Mouse (Mus musculus) embryonic facial prominence, embryonic 13.5 days (tissue): ENCODE measurements around the gene Pgm2. TPM values are rescaled to one million over a fixed set of nuclear protein-coding genes. Genes with fewer than 3 reads are reported as not detected.

Experiments used
- ATAC-seq: fragments of 200-750 bp; cut with Nextera tagmentation; 2 replicates; pipeline ENCODE4 v1.8.0; 2017; ENCODE audit warnings: low read depth; ENCODE audit not compliant: insufficient number of reproducible peaks, insufficient read depth, low FRiP score, low TSS enrichment
- H3K27ac ChIP-seq: fragments of 300-500 bp; sonication (generic); 2 replicates; pipeline ENCODE4 v1.5.1; 2015; ENCODE audit warnings: moderate library complexity, mild to moderate bottlenecking, inconsistent platforms
- H3K27me3 ChIP-seq: fragments of 300-500 bp; sonication (generic); 2 replicates; pipeline ENCODE4 v1.6.1; 2015; ENCODE audit warnings: mild to moderate bottlenecking, inconsistent platforms
- H3K36me3 ChIP-seq: fragments of 300-500 bp; sonication (generic); 2 replicates; pipeline ENCODE4 v1.6.1; 2015; ENCODE audit warnings: mild to moderate bottlenecking, inconsistent platforms
- H3K4me1 ChIP-seq: fragments of 300-500 bp; sonication (generic); 2 replicates; pipeline ENCODE4 v1.6.1; 2015; ENCODE audit warnings: inconsistent platforms
- H3K4me2 ChIP-seq: fragments of 300-500 bp; sonication (generic); 2 replicates; pipeline ENCODE4 v1.6.1; 2015; ENCODE audit warnings: moderate library complexity, mild to moderate bottlenecking, inconsistent platforms
- H3K4me3 ChIP-seq: fragments of 300-500 bp; sonication (generic); 2 replicates; pipeline ENCODE4 v1.5.1; 2015; ENCODE audit warnings: mild to moderate bottlenecking, inconsistent platforms
- H3K9ac ChIP-seq: fragments of 300-500 bp; sonication (generic); 2 replicates; pipeline ENCODE4 v1.6.1; 2015; ENCODE audit warnings: mild to moderate bottlenecking, inconsistent platforms
- H3K9me3 ChIP-seq: fragments of 300-500 bp; sonication (generic); 2 replicates; pipeline ENCODE4 v1.6.1; 2016; ENCODE audit warnings: inconsistent platforms
- WGBS: fragments of 180-500 bp; shearing (Covaris S2); methylation state at CpG from one replicate; pipeline ENCODE4 v1.1.7; 2015; ENCODE audit warnings: mixed read lengths; 5-methylcytosine and 5-hydroxymethylcytosine counted together
- polyA plus RNA-seq: library from polyadenylated mRNA; unstranded; fragments of >200 nt; fragmentation: Nextera tagmentation; extraction: Ambion mirVana; gene quantifications from 2 replicates; pipeline ENCODE4 v1.2.1, GENCODE M21; 2015

Pgm2 gene
- polyA plus RNA-seq, 1 experiment from 2014 or later = 32.0 TPM

- Histone ChIP-seq H3K27me3 (no peaks in the 10 kb centered on the region), H3K4me1 (peaks cover 5% of the 10 kb centered on the region; the same call in 1 of the 2 replicates), H3K4me3 (no peak overlapping the region), H3K4me2 (no peak overlapping the region; the same call in 1 of the 2 replicates), H3K36me3 (no peaks in the 10 kb centered on the region), H3K27ac (peak overlapping the region; percentile 73), H3K9ac (no peak overlapping the region), H3K9me3 (no peaks in the 10 kb centered on the region)
- WGBS = 22% methylated on average over 7 of the region's 7 CpGs
- peak; percentile 56; the same call in 1 of the 2 replicates for ATAC-seq
Observed at GRCm38 (mm10) chr5:64078740-64079461, 13.8 kb upstream of the Pgm2 start.

DNA sequence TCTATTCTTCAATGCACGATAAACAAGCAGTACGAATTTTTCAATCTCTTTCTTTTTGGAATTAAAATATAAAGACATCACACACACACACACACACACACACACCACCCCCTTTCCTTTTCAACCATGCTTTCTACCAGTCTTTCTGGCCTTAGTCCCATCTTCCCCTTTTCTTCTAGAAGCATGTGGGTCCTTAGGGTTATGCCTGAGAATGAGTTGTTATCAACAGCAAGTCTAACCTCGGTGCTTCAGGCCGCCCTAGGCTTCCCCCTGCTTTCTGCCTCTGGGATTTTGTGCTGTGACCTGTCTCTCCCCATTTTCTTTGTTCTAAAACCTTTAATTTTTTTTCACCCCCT is 13.3 kb upstream of the Pgm2 start:
- Histone ChIP-seq H3K4me2 (no peak overlapping the region; the same call in 1 of the 2 replicates), H3K9me3 (no peaks in the 10 kb centered on the region), H3K4me1 (peaks cover 5% of the 10 kb centered on the region; the same call in 1 of the 2 replicates), H3K27me3 (no peaks in the 10 kb centered on the region), H3K9ac (no peak overlapping the region), H3K4me3 (no peak overlapping the region), H3K27ac (peak overlapping the region; percentile 73), H3K36me3 (no peaks in the 10 kb centered on the region)
- 53% methylated on average over 4 of the region's 4 CpGs for WGBS
- no peak for ATAC-seq

DNA sequence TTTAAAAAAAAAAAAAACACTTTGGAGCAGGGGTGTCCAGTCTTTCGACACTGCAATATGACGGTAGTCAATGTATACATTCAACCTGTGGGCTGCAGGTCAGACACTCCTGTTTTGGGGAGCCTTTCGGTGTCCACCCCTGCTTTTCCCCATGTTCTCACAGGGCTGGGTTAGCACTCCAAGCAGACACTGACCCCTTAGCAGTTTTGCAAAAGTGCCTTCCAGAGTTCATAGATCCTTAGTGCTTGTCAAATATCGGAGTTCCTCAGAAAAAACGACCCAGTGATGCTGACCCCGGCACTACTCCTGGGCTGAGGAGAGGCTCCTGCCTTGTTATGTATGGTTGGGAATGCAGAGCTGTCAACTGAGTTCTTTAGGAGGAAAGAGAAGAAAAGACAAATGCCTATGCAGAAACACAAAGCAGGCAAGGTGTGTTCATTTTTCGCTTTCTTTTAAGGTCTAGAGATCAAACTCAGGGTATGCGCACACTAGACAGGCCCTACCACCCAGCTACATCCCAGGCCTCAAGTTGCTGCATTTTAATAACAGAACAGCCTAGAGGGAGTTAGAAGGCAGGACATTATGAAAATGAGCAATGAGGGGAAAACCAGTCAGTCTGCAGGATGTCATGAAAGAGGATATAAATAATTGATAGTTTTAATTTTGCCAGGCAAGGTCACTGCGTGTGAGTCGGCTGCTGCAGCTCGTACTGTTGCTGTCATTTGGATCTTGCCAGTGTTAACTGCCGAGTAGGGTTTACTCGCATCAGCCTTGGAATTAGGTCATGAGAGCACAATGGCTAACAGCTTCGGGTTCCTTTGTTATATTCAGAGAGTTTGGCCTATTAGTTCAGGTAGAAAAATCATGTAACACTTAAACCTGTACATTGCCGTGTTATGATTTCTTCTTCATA is 9.0 kb upstream of the Pgm2 start:
- H3K4me2 ChIP-seq = no peak overlapping the region
- H3K9me3 ChIP-seq = no peaks in the 10 kb centered on the region
- H3K9ac ChIP-seq = no peak overlapping the region
- no peak overlapping the region for H3K4me3 ChIP-seq
- WGBS = 84% methylated on average over 15 of the region's 15 CpGs
- no peak for ATAC-seq
- H3K27me3 ChIP-seq = no peaks in the 10 kb centered on the region
- H3K27ac ChIP-seq = no peak overlapping the region
- peaks cover under 1% of the 10 kb centered on the region; the same call in 1 of the 2 replicates for H3K4me1 ChIP-seq
- no peaks in the 10 kb centered on the region for H3K36me3 ChIP-seq

DNA sequence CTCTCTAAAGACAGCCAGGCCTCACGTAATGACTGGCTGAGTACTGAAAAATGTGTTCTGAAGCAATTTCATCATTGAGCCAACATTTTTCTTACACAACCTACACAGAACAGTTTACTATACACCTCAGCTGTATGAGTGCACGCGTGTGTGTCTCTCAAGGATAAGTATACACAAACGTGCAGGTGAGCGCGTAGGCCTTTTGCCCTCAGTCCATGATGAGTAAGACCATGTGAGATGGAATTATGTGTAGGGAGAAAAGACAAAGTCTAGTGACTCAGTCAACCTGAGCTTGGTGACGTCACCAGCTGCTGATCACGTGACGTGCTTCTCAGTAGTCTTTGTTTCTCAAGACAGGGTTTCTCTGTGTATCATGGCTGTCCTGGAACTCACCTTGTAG is 7.3 kb upstream of the Pgm2 start:
- Histone ChIP-seq H3K4me1 (no peaks in the 10 kb centered on the region), H3K27ac (no peak overlapping the region), H3K4me3 (no peak overlapping the region), H3K36me3 (no peaks in the 10 kb centered on the region), H3K9me3 (no peaks in the 10 kb centered on the region), H3K27me3 (no peaks in the 10 kb centered on the region), H3K9ac (no peak overlapping the region), H3K4me2 (no peak overlapping the region)
- no peak for ATAC-seq
- 93% methylated on average over 9 of the region's 9 CpGs for WGBS

GRCm38 (mm10) chr5:64088740-64089139 is 4.0 kb upstream of the Pgm2 start:
- no peak for ATAC-seq
- 90% methylated on average over 9 of the region's 9 CpGs for WGBS
- Histone ChIP-seq H3K4me2 (no peak overlapping the region), H3K36me3 (no peaks in the 10 kb centered on the region), H3K27me3 (no peaks in the 10 kb centered on the region), H3K27ac (no peak overlapping the region), H3K9me3 (no peaks in the 10 kb centered on the region), H3K9ac (no peak overlapping the region), H3K4me3 (no peak overlapping the region), H3K4me1 (0 out of 2 replicates have a peak, but pooled peaks cover 3% of the 10 kb centered on the region)

DNA sequence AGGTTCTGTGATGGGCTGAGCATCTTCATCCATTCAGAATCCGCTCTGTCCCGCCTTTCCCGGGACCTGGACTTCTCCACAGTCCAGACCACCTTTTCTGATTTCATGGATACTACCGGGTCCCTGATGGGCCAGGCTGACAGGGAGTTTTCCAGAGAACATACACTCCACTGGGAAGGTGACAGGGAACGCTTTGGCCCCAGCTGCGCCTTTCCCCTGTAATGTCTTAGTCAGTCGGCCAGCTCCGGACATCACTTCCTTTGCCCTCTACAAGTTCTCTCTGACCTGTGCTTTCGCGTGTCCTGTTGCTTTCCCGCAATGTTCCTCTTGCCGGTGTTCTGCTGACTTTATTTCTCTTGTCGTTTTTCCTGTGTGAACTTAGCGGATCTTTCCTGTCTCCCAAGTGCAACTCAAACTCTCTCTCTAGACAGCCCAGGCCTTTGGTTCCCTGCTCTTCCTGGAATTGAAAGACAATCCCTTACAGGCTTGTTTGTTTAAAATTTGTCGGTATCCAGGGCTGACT is 660 bp downstream of the Pgm2 start:
- Histone ChIP-seq H3K9ac (peak overlapping the region; percentile 83), H3K4me3 (peak overlapping the region; percentile 78), H3K27ac (peak overlapping the region; percentile 66), H3K27me3 (no peaks in the 10 kb centered on the region), H3K36me3 (peaks cover 15% of the 10 kb centered on the region), H3K9me3 (no peaks in the 10 kb centered on the region), H3K4me1 (peaks cover 20% of the 10 kb centered on the region), H3K4me2 (peak overlapping the region; percentile 88)
- ATAC-seq = no peak
- 2% methylated on average over 15 of the region's 15 CpGs for WGBS

DNA sequence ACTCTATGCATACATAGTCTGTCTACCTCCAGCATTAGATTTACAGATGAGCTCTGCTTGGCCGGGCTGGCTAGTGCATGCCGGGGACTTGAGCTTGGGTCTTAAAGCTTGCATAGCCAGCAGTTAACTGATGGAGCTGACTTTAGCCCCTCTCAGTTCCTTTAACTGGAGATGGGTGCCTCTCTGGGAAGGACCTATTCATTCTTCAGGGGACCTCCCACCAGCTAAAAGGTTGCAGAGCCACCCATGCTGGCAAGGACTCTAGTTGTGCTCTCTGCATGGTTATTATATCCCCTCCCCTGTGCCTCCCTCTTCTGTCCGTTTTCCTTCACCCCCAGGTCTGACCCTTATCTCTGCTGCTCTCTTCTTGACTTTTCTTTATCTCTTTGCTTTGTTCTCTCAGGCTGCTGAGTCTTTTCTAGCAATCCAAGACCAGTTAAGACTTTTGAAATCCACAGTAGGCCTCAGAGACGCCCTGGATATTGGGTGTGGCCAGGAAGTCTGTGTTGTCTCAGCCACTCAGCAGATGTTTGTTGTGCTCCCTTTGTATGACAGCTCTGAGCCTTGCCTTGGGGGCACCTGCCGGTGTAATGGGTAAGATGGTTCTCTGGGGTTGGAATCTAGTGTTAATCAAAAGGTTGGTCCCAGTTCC is 2.7 kb downstream of the Pgm2 start:
- H3K4me3 ChIP-seq = no peak overlapping the region
- 65% methylated on average over 5 of the region's 5 CpGs for WGBS
- no peak overlapping the region for H3K4me2 ChIP-seq
- peaks cover 18% of the 10 kb centered on the region for H3K36me3 ChIP-seq
- H3K27ac ChIP-seq = no peak overlapping the region
- H3K9ac ChIP-seq = no peak overlapping the region
- H3K9me3 ChIP-seq = no peaks in the 10 kb centered on the region
- H3K4me1 ChIP-seq = peaks cover 20% of the 10 kb centered on the region
- ATAC-seq = no peak
- H3K27me3 ChIP-seq = no peaks in the 10 kb centered on the region

GRCm38 (mm10) chr5:64101993-64102716 is 9.4 kb downstream of the Pgm2 start:
- peaks cover 53% of the 10 kb centered on the region for H3K36me3 ChIP-seq
- H3K27ac ChIP-seq = no peak overlapping the region
- no peaks in the 10 kb centered on the region for H3K4me1 ChIP-seq
- H3K9ac ChIP-seq = no peak overlapping the region
- 83% methylated on average over 9 of the region's 9 CpGs for WGBS
- H3K9me3 ChIP-seq = no peaks in the 10 kb centered on the region
- H3K4me3 ChIP-seq = no peak overlapping the region
- ATAC-seq = no peak
- no peaks in the 10 kb centered on the region for H3K27me3 ChIP-seq
- H3K4me2 ChIP-seq = no peak overlapping the region

DNA sequence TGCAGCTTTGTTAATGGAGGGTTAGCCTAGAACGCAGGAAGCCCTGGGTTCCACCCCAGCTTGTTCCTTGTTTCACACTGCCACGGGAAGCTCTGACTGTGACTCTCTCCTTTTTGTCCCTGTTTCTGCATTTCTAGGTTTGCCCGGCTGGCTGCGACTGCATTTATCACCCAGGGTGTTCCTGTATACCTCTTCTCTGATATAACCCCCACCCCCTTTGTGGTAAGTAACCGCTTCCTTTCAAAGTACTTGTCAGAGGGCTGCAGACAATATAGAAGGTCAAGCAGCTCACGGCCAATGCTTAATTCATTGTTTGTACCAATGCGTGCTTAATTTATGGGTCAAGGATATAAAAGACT is 9.9 kb downstream of the Pgm2 start:
- Histone ChIP-seq H3K27ac (no peak overlapping the region), H3K9me3 (no peaks in the 10 kb centered on the region), H3K4me3 (no peak overlapping the region), H3K36me3 (peaks cover 53% of the 10 kb centered on the region), H3K4me1 (no peaks in the 10 kb centered on the region), H3K9ac (no peak overlapping the region), H3K27me3 (no peaks in the 10 kb centered on the region), H3K4me2 (no peak overlapping the region)
- no peak for ATAC-seq
- WGBS = 88% methylated on average over 7 of the region's 7 CpGs

DNA sequence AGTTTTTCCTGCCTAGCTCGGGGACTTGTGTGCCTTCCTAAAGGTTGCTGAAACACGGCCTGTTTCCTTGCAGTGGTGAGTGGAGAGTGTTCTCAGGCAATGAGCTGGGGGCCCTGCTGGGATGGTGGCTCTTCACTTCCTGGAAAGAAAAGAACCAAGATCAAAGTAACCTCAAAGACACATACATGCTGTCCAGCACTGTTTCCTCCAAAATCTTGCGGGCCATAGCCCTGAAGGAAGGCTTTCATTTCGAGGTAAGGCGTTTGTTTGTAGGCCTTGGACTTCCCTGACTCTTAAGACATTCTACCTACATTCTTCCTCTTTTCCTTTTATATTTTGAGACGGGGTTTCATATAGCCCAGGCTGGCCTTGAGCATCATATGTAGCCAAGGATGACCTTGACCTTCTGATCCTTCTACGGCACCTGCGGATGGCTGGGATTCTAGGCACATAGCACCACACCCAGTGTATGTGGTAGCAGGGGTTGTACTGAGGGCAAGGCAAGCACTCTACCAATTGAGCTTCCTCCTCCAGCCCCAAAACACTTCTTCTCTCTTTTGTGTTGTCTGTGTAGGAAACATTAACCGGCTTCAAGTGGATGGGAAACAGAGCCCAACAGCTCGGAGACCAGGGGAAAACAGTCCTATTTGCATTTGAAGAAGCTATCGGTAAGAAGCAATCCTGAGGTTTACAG is 15.0 kb downstream of the Pgm2 start:
- 88% methylated on average over 11 of the region's 11 CpGs for WGBS
- H3K4me1 ChIP-seq = no peaks in the 10 kb centered on the region
- ATAC-seq = no peak
- H3K4me3 ChIP-seq = no peak overlapping the region
- no peak overlapping the region for H3K27ac ChIP-seq
- no peaks in the 10 kb centered on the region for H3K27me3 ChIP-seq
- H3K36me3 ChIP-seq = peaks cover 70% of the 10 kb centered on the region
- no peak overlapping the region for H3K9ac ChIP-seq
- H3K9me3 ChIP-seq = no peaks in the 10 kb centered on the region
- no peak overlapping the region for H3K4me2 ChIP-seq
